ENCODE assay signal across 10 mouse cellular contexts in the genomic region with DNA sequence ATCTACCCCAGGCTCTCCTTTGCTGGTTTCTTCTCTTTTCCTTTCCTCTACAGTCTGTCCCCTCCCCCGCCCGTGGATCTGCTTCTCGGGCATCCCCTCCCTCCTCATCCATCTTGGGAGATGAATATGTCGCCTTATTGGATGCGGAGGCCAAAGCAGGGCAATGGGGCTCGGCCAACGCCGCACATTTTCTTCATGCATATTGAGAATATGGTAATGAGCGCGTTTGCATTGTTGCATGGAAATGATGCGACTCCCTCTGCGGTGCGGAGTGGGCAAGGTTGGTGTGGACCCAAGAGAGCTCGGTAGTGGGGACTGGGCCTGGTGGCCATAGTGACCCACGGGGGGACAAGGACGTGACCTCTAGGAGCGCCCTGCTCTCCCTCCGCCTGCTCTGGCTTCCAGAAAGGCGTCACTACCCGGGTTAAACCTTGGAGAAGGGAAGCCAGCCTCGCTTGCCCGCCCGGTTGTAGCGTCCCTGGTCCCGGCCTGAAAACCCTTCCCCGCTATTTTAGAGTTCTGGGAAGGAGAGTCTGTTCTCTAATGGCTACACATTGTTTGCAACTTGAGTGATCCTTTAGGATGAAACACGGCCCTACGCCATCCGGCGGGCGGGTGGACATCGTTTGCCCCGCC. TPM values are rescaled to one million over a fixed set of nuclear protein-coding genes. Genes with fewer than 3 reads are reported as not detected.
A peak's percentile ranks its signal among the peaks of the same experiment; 100 is the strongest.
DNase-seq lines count a peak whose midpoint lies in the region; ATAC-seq lines count a peak whose summit lies in the region.
"Had no signal": no experiment of that assay in that cellular context is flagged by ENCODE, and none has a peak within 500 bp of the region (broad histone marks: within the 10 kb centered on the region; RNA-seq: fewer than 3 reads in every experiment).

No protein-coding gene starts in this region.

- peaks cover 50% of the 10 kb centered on the region for H3K27me3 ChIP-seq in heart, embryonic 11.5 days (ENCODE audit: control insufficient read depth, insufficient read depth, low read length)
- H3K27me3 ChIP-seq in forebrain, embryonic 11.5 days (ENCODE audit: control insufficient read depth, insufficient read depth, low read length), result peaks cover 79% of the 10 kb centered on the region
- H3K27me3 ChIP-seq in midbrain, embryonic 15.5 days (replicated peaks), result peaks cover 21% of the 10 kb centered on the region

- 1% methylated on average over 33 of the region's 33 CpGs for WGBS in heart, embryonic 11.5 days (ENCODE audit: insufficient replicate concordance)
- WGBS in forebrain, embryonic 11.5 days, result 1% methylated on average over 33 of the region's 33 CpGs
- 3% methylated on average over 33 of the region's 33 CpGs for WGBS in midbrain, embryonic 15.5 days

- no peaks in the 10 kb centered on the region for H3K36me3 ChIP-seq in heart, embryonic 11.5 days (ENCODE audit: control insufficient read depth, insufficient read depth, low read length)
- no peaks in the 10 kb centered on the region for H3K36me3 ChIP-seq in forebrain, embryonic 11.5 days (ENCODE audit: control insufficient read depth, insufficient read depth, low read length)
- no peaks in the 10 kb centered on the region for H3K36me3 ChIP-seq in midbrain, embryonic 15.5 days (replicated peaks)
- H3K36me3 ChIP-seq: liver, embryonic 12.5 days had no signal

- ATAC-seq in heart, embryonic 11.5 days (replicated peaks; ENCODE audit: insufficient number of reproducible peaks, low FRiP score, low TSS enrichment), result no peak
- ATAC-seq in forebrain, embryonic 11.5 days (replicated peaks; ENCODE audit: low FRiP score), result no peak
- no peak for ATAC-seq in midbrain, embryonic 15.5 days (replicated peaks)
- no peak for ATAC-seq in activated CD4-positive, CD25-positive, alpha-beta regulatory T cell, adult 4 months
- ATAC-seq: liver, embryonic 12.5 days had no signal

- DNase-seq in heart, adult 9 months (ENCODE audit: low spot score in 2 of 2), result no peak
- DNase-seq in forebrain, embryonic 11.5 days (ENCODE audit: low spot score), result peak; percentile 57
- DNase-seq in kidney, postnatal 14 days, result peak; percentile 11
- no peak for DNase-seq in right cerebral cortex, postnatal 4 days
- DNase-seq in c-Kit-positive CD71-positive TER-119-positive erythroid progenitor cells, embryonic 14.5 days (ENCODE audit: low spot score), result no peak
- DNase-seq: adrenal gland, adult 8-10 months had no signal

- no peaks in the 10 kb centered on the region for H3K9me3 ChIP-seq in heart, embryonic 11.5 days (replicated peaks; ENCODE audit: control insufficient read depth, low read length)
- H3K9me3 ChIP-seq in forebrain, embryonic 11.5 days (ENCODE audit: control insufficient read depth, low read length), result no peaks in the 10 kb centered on the region
- no peaks in the 10 kb centered on the region for H3K9me3 ChIP-seq in midbrain, embryonic 15.5 days
- H3K9me3 ChIP-seq: liver, embryonic 12.5 days had no signal

- H3K27ac ChIP-seq in heart, embryonic 11.5 days (ENCODE audit: low read depth, low read length), result no peak overlapping the region
- H3K27ac ChIP-seq in forebrain, embryonic 11.5 days (ENCODE audit: low read depth, low read length), result no peak overlapping the region
- peak overlapping the region; percentile 73 for H3K27ac ChIP-seq in midbrain, embryonic 15.5 days
- H3K27ac ChIP-seq: liver, embryonic 12.5 days had no signal

- peak overlapping the region; percentile 73 for H3K4me2 ChIP-seq in heart, embryonic 11.5 days
- peak overlapping the region; percentile 39; the same call in 1 of the 2 replicates for H3K4me2 ChIP-seq in forebrain, embryonic 11.5 days (ENCODE audit: low read depth, low read length, severe bottlenecking)
- H3K4me2 ChIP-seq in midbrain, embryonic 15.5 days, result peak overlapping the region; percentile 49

- no peak overlapping the region for H3K9ac ChIP-seq in heart, embryonic 11.5 days (ENCODE audit: low read depth, low read length)
- no peak overlapping the region for H3K9ac ChIP-seq in forebrain, embryonic 11.5 days (ENCODE audit: low read length)
- H3K9ac ChIP-seq in midbrain, embryonic 15.5 days, result peak overlapping the region; percentile 31
- H3K9ac ChIP-seq: liver, embryonic 12.5 days had no signal

- peaks cover 20% of the 10 kb centered on the region; the same call in 1 of the 2 replicates for H3K4me1 ChIP-seq in heart, embryonic 11.5 days (ENCODE audit: control insufficient read depth, insufficient read depth, low read length)
- H3K4me1 ChIP-seq in forebrain, embryonic 11.5 days (replicated peaks; ENCODE audit: control insufficient read depth, insufficient read depth, low read length), result peaks cover 20% of the 10 kb centered on the region; the same call in 1 of the 2 replicates
- H3K4me1 ChIP-seq in midbrain, embryonic 15.5 days, result peaks cover 59% of the 10 kb centered on the region

- peak overlapping the region; percentile 40 for H3K4me3 ChIP-seq in heart, embryonic 11.5 days (ENCODE audit: low read depth, low read length)
- H3K4me3 ChIP-seq in forebrain, embryonic 11.5 days (ENCODE audit: low read depth, low read length), result no peak overlapping the region
- peak overlapping the region; percentile 28 for H3K4me3 ChIP-seq in midbrain, embryonic 15.5 days

RNA-seq across cellular contexts. Expression of a gene that starts 4.3 kb away (rescaled TPM):
- 7.9 and 8.6 TPM in 2 replicates for polyA plus RNA-seq in heart, embryonic 11.5 days (2014; fragmentation: Nextera tagmentation; extraction: Ambion mirVana)
- 11.4 and 14.7 TPM in 2 replicates for polyA plus RNA-seq in forebrain, embryonic 11.5 days (2014; fragmentation: Nextera tagmentation; extraction: Ambion mirVana)
- polyA plus RNA-seq in midbrain, embryonic 15.5 days (2015; fragmentation: Nextera tagmentation; extraction: Ambion mirVana), result 22.1 and 26.1 TPM in 2 replicates
- not detected for polyA plus RNA-seq in activated CD4-positive, CD25-positive, alpha-beta regulatory T cell, adult 4 months (2017; shearing (Covaris generic))

Comparison
In these comparisons a context has a peak if more than half of its experiments do, and no peak if none do; other contexts are left out.
1. DNase-seq: peak in forebrain, embryonic 11.5 days (single experiment) and kidney, postnatal 14 days (single experiment); none in heart, adult 9 months (0 of 2), right cerebral cortex, postnatal 4 days (single experiment) and c-Kit-positive CD71-positive TER-119-positive erythroid progenitor cells, embryonic 14.5 days (single experiment).
2. Peak in every context shown above with its lines, with median percentiles within 50 percentile points of each other: H3K4me2 ChIP-seq.